Mouse (Mus musculus) layer of hippocampus, postnatal 25 days (tissue): ENCODE data around the gene Npas3. TPM values are rescaled to one million over a fixed set of nuclear protein-coding genes. Genes with fewer than 3 reads are reported as not detected.

Source experiments
- DNase-seq, 2 experiments: peaks; one replicate each; pipeline ENCODE4 v3.0.0; 2022; ENCODE audit warnings: mixed read lengths in 2 of 2, low spot score in 1 of 2; ENCODE audit errors: extremely low spot score in 1 of 2
- total RNA-seq, 2 experiments: library from RNA; stranded (reverse); gene quantifications; 2 replicates each; pipeline ENCODE4 v1.2.3; 2021

Npas3 gene
- total RNA-seq, 2 experiments from 2014 or later = 26.4 to 37.1 TPM

DNA sequence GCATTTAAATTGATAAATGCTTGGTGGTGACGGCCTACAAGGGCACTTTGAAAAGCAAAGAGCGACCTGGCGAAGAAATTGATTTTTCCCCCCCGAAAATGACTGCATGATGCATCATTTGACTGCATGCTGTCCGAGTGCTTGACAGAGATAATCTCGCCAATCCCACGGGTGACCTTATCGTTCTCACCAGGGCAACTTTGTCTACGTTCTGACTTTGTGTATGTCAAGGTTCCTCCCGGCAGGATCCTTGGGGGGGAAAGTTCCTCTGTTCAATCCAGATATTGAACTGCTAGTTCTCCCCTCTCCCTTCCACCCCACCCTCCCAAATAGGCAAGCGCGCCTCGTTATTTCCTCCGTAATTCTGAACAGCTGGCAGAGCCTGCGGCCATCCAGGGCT lies 588.9 kb downstream of the Npas3 start:
- no peak for DNase-seq

DNA sequence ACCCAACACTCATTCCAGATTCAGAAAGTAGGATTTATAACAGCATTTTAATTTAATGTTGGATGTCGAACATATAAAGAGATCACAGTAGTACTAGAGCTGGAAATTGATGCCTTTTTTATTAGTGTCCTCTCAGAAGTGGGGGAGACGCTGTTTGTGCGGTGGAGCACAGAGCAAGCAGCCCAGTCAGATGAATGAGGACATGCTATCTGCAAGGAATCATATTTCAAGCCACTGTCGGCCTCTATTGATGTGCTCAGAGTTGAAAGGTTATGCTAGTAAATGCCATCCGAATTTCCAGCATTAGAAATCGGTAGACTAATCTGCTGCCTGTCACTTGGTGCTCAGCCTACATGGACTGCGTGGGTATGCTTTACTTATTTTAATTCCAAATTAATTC lies 590.1 kb downstream of the Npas3 start:
- no peak for DNase-seq

DNA sequence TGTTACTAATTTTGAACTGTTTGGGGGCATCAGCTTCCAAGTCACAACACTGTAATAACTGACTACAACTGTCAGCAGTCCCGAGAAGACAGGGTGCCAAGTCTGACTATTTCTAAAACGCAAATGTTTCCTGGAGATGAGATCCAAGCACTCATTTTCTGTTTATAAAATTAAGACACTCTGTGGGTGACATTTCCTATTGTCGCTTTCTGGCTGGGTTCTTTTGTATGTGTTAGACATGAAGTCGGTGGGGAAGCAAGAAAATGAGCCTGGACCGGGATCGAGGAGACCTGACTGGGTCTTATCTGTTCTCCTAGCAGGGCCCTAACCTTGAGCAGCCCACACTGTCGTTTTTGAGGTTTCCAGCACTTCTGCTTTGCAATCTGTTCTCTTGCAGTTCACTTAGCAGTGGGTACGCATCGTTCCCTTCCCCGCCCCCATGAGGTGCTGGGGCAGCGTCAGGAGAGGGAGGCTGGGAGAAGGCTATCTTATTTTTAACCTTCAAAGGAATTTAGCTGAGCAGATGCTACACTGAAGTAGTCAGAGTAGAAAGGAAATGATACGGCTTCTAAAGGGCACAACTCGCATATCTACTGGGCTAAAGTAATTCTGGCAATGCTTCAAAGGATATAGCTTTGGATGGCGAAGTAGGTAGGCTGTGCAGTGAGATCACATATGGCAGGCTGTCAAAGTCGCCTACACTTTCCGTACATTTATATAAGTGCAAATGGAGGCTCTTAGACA lies 593.6 kb downstream of the Npas3 start:
- no peak for DNase-seq

DNA sequence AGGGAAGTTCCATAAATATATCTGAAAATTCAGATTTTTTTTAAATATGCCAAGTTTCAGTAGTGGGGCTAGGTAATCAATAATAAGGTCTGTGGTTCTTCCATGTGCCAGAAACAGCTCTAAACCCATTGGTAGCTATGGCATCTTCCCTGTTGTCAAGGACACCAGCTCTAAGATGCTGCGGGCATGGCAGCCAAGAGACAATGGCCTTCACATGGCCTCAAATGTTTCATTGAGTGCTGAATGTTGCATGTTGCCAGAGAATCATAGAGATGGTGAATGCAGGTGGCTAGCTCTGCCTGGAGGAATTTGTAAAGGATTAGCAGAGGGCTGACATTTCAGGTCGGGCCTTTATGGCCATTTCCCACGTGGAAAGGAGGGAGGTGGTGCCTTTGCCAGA lies 595.1 kb downstream of the Npas3 start:
- no peak for DNase-seq

DNA sequence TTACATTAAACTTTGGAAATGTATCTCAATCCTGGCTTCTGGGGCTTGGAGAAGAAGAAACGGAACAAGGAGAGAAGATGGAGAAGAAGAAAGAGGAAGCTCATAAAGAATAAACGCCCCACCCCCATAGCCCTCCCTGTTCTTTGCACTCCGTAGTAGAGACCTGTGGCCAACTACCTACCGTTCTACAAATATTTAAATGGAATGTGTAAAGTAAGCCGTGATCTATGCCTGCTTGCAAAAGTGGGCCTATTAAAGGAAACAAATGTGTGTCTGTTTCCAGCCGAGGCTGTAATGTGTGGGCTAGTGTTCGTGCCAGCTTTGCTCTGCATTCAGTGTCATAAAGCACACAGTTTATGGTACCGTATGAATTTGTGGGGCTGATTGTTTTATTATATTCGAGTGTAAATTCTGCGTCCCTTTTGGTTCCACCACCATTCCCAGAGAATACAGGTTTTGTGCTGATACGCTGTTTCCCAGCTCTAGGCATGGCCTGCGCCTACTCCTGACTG lies 597.7 kb downstream of the Npas3 start:
- DNase-seq = no peak

DNA sequence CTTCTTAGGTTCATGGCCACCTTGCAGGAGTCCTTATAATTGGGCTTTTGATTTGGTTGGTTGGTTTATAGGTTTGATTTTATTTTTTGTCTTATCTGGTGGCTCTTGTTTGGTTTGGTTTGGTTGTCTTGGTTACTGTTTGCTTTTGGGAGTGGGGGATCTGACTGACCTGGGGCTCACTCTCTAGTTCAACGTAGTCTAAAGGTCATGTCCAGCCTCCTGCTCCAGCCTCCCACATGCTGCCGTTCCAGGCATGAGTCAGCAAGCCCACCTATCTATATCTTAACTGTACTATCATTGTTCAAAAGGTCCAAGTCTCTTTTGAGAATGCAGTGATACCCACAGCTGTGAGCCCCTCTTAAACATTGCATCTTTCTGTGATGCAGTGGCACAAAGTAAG lies 600.8 kb downstream of the Npas3 start:
- no peak for DNase-seq

DNA sequence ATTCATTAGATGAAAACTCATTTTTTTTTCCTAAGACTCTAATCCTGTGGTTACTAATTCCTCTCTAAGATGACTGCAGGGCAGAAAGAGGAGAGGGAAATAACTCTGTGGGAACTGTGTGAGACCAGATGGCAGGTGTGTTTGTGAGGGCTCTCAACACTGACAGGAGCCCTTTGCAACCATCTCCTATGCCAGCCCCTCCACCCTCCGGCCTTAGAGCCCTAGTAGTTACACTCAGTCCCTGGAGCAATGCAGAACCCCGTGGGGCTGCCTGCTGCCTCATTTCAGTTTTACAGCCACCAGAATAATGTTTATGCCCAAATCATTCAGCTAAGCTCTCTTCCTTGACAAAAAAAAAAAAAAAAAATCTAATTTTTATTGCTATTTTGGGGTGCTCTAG lies 604.0 kb downstream of the Npas3 start:
- no peak for DNase-seq

DNA sequence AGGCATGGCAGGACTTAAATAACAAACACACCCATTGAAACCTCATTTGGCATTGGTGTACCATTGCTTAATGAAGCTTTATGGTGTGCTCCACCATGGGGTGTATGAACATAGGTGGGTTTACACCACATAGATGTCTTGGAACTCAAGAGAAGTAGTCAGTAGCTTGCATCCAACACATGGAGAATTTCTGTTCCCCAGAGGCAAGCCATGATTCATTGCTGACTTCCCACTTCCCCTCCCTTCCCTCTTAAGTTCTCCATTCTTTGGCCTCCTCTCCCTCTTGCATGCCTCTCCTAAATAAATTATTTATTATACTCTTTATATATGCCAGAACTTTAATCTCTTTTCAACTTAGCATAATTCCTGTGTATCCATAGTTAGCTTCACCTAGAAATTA lies 611.7 kb downstream of the Npas3 start:
- no peak for DNase-seq

DNA sequence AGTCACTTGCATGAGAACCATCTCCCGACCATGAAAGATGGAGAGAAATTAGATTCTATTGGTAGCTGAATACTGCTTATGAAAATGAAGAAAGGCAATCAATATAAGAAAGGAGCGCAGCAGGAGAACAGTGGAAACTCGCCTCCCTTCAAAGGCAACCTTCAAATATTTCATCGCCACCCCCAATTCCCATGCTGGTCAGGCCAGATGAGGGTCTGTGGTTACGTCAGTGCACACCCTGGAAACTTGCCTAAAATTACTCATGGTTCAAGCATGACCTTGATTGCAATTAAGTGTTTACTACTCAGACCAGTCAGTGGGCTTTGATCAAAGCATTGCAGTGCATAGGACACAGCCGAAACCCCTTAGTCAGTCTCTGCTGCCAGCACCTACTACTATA lies 613.8 kb downstream of the Npas3 start:
- DNase-seq = no peak

DNA sequence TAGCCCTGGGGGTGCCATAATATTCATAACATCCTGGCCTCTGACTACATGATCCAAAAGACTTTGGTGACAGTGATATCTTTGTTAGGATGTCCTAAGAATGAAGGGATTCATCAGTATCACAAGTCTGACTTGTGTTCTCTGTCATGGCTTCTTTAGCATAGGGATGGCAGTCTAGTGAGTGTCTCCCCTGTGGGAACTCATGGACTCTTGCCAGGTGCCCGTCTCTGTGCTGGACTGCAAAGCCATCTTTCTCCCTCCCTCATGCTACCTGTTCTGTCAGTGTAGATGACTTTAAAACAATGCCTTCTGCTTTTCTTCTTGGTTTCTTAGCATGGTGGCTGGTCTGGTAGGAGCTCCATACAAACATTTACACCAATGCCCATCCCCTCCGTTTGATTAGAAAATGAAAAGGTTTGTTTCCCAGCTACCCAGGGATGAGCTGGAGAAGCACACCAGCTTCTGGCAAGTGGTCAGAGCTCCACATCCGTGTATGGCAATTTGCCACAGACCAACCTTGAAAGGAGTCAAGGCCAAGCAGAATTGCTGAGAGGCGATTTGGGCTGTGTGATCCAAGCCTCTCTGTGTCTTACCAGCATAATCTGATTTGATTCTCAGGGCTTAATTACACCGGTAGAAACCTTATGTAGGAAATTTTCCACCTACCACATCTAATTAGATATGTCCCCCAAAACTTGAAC lies 616.1 kb downstream of the Npas3 start:
- no peak for DNase-seq

DNA sequence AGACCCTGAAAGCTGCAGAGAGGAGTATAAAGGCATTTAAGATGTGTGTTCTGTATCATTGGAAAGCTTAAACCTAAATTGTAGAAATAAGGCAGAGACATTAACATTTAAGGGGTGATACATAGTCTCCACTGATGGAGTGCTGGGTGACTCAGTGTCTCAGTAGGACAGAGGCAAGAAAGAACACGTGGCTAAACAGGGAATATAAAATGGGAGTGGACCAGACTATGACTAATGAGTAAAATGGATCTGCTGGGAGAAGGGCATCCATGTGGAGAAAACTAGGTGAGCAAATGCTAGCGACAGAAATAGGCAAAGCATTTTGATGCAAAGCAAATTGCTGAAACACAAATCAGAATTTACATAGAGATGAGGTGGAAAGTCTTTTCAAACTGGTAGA lies 617.2 kb downstream of the Npas3 start:
- DNase-seq = no peak

DNA sequence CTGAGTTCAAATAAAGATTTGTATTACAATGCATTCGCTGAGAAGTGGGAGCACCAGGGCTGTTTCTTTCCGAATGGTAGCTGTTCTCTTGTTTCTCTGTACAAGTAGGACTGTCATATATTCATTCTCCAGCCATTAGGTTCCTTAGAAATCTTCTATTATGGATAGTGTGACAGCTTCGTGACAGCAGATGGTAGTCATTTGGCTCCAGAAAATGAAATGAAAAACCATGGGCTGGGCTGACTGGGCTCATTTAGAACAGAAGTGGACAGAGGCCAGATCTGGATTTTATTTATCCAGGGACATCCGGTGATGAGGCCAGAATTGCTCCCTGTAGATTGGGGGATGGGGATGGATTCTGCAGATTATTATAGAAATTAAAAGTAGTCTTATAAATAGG lies 621.5 kb downstream of the Npas3 start:
- no peak for DNase-seq

DNA sequence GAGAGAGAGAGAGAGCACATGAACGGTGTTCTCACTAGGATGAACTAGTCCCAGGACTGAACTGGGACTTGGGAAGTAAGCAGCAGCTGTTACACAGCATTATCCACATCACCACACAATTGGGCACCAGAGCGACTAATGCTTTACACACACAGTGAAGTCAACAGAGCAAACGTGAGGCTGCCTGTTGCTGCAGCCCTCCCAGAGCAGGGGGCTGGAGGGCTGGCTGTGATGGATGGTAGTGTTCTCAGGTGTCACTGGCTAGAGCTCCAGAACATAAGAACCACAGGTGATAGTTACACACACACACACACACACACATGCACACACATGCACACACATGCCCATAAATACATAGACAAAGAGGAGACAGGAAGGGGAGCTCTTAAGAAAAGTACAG lies 626.7 kb downstream of the Npas3 start:
- no peak for DNase-seq

DNA sequence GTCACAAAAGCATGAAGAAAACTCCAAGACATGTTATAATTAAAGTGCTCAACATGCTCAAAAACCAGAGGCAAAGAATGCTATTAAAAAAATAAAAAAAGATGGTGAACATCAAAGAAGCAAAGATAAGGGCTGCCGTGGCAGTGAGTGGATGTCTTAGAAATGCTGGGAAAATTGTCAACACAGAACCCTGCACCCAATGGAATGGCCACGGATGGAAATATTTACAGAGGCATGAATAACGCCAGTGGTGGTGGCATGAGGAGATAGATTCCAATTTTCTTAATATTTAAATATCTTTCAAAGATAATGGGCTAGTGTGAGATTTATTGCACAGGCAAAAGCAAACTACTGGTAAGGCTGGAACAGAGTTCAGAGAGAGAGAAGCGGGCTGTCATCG lies 628.2 kb downstream of the Npas3 start:
- DNase-seq = no peak

DNA sequence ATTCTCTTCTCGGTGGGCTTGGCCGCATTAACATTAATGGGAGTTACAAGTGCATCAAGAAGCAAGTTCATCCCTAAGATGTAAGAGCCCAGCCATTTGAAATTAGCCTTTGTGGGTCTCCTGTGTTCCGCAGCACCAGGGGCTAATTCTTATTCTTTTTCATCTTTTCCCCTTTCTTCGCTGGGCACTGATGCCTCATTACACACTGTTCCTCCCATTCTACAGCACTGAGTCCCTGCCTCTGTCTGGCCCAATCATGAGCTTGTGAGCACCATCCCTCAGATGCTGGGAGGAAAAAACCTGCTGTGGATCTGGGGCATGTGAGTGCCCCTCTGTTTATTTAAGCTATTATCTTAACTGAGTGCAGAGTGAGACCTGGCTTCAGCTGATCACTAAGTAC lies 633.2 kb downstream of the Npas3 start:
- DNase-seq = no peak

DNA sequence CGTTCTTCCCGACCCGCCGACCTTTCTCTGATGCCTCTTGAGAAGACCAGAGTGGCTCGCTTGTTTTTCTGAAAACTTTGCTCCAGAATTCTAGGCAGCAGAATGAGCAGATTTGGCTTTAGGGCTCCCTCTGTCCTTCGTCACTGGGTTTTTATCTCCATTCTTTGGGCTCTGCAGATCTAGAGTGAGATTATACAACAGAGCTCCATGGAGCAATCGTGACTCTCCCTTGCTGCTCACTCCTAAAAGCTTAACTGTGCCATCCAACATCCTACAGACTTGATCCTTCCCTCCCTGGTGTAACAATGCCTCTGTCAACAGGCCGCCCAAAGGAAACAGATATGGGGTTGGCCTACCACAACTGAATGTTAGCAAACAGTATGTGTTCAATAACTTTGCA lies 634.4 kb downstream of the Npas3 start:
- DNase-seq = no peak

DNA sequence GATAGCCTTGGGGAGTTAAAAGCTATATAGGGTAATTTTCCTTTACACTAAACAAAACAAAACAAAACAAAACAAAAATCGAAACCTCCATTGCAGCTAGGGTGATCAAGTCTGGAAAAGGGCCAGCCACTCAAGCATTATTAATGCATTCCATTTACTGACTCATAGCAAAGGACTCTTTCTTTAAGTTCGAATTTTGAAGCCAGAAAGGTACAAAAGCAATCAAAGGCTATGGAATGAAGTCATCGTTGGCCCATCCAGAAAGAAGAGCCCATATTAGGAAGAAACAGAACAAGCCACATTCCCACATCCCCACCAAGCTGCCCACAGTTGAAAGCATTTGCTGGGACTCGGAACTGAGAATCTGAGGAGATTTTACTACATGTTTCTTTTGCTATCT lies 640.1 kb downstream of the Npas3 start:
- no peak for DNase-seq

DNA sequence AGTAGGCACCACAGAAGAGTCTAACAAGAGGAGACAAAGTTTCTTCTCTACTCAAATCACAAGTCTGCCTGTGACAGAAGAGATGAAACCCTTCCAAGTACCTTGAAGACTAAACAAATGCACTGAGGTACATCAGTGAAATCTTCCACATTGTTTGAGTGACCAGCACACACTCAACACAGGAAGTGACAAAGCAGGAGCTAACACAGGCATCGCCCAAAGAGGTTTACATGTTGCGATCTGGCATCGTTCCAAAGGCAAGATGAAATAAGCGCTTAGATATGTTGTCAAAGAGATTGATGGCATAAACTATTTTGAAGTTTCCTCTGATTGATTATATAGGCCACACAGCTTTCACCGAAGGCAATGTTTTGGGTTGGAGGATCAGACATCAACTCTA lies 647.4 kb downstream of the Npas3 start:
- no peak for DNase-seq

DNA sequence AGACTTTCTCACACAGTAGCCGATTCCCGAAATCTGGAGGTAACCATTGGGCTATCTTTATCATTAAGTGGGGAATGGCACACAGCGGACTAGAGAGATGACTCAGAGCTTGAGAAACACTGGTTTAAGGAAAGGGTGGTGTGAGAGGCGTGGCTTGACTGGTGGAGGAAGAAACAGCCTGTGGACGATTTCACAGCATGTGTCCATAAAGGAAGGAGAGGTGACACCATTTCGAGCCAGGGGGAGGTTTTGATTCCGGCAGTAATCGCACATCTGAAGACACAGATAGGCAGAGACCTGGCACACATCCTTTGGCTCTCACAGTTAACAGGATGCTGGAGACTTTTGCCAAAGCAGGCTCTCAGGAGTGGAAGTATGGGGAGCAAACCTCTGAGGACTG lies 660.3 kb downstream of the Npas3 start:
- no peak for DNase-seq

DNA sequence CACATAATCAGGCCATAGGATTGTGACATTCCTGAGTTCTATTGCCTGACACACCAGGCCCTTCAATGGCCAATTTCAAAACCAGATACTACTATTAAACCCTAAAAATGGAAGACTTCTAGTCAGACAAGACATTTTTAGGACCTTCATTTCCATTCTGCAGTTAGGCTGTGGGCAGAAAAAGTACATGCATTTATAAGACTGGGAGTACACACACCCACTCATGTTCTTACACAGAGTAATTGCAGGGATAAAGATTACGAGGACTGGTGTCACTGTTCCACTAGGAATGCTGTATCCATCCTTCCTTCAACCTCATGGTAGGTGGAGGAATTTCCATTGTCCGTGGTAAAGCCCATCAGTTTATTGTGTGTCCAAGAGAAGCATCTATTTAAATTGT lies 661.7 kb downstream of the Npas3 start:
- no peak for DNase-seq

DNA sequence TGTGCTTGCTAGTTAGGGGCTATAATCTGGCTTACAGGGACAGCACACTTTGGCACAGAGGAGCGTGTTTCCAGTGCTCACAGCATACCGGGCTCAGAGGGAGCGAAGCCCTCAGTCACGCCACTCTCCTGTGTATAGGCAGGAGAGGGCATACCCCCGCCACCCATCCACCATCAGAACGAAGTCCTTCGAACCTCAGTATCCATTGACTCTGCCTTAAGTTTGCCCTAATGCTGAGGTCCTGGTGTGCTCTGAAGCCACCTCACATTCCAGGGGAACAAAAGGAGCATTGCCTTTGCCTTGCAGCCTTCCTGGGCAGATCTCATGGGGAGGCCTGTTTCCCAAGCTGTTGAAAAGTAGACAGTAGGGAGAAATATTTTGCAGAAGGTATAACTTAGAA lies 673.7 kb downstream of the Npas3 start:
- DNase-seq = no peak

DNA sequence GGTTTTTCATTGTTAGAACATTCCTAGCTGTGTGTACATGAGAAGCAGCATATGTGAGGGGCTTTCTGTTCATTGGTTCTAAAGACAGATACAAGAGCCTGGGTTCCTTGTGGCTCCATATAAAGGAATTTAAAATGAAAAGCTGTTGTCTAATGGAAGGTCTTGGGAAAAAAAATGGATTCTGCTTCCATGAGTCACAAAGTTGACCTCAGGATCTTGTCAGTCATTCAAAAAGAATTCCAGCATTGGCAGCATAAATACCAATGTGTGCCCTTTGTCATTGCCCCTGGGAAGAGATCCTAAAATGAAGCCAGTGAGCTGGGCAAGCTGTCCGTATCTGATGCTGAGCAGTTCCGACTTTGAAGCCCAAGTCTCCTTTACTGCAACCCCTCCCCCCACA lies 700.3 kb downstream of the Npas3 start:
- no peak for DNase-seq
